Mouse (Mus musculus) midbrain, postnatal 0 days (tissue): Measurements from ENCODE around the gene Myf5. TPM values are rescaled to one million over a fixed set of nuclear protein-coding genes. Genes with fewer than 3 reads are reported as not detected.

Source experiments
- ATAC-seq: fragments of 200-750 bp; cut with Nextera tagmentation; 2 replicates; pipeline ENCODE4 v1.8.0; 2017; ENCODE audit warnings: moderate number of reproducible peaks, mild to moderate bottlenecking, moderate TSS enrichment, moderate library complexity; ENCODE audit not compliant: low FRiP score
- DNase-seq: peaks from one replicate; pipeline ENCODE4 v3.0.0-alpha.2; 2015; ENCODE audit warnings: low spot score
- H3K27ac ChIP-seq: fragments of 300-500 bp; sonication (generic); 2 replicates; pipeline ENCODE4 v1.5.1; 2014; ENCODE audit warnings: low read depth, mild to moderate bottlenecking, low read length, mixed read lengths
- H3K27me3 ChIP-seq: fragments of 300-500 bp; sonication (generic); 2 replicates; pipeline ENCODE4 v1.6.1; 2014; ENCODE audit warnings: low read length, control low read depth, mixed read lengths; ENCODE audit not compliant: insufficient read depth
- H3K36me3 ChIP-seq: fragments of 300-500 bp; sonication (generic); 2 replicates; pipeline ENCODE4 v1.6.1; 2014; ENCODE audit warnings: low read length, control low read depth, mixed read lengths; ENCODE audit not compliant: insufficient read depth
- H3K4me1 ChIP-seq: fragments of 300-500 bp; sonication (generic); 2 replicates; pipeline ENCODE4 v1.6.1; 2014; ENCODE audit warnings: mild to moderate bottlenecking, control low read depth, antibody characterized with exemption, low read length, mixed read lengths; ENCODE audit not compliant: insufficient read depth
- H3K4me2 ChIP-seq: fragments of 300-500 bp; sonication (generic); 2 replicates; pipeline ENCODE4 v1.6.1; 2014; ENCODE audit warnings: low read depth, mild to moderate bottlenecking, low read length, mixed read lengths; ENCODE audit not compliant: poor library complexity, severe bottlenecking
- H3K4me3 ChIP-seq: fragments of 300-500 bp; sonication (generic); 2 replicates; pipeline ENCODE4 v1.5.1; 2014; ENCODE audit warnings: low read depth, mild to moderate bottlenecking, low read length, moderate library complexity
- H3K9ac ChIP-seq: fragments of 300-500 bp; sonication (generic); replicated peaks from 2 replicates; pipeline ENCODE4 v1.6.1; 2014; ENCODE audit warnings: mild to moderate bottlenecking, low read length, moderate library complexity, mixed read lengths; ENCODE audit not compliant: poor library complexity, severe bottlenecking
- H3K9me3 ChIP-seq: fragments of 300-500 bp; sonication (generic); 2 replicates; pipeline ENCODE4 v1.6.1; 2016; ENCODE audit warnings: low read length, control low read depth
- CTCF ChIP-seq: IDR thresholded peaks from 2 replicates; pipeline ENCODE4 v1.5.1; 2016; ENCODE audit warnings: antibody characterized with exemption, mild to moderate bottlenecking
- WGBS: fragments of 180-500 bp; shearing (Covaris S2); extraction: QIAGEN DNeasy Blood & Tissue Kit; methylation state at CpG from one replicate; pipeline ENCODE4 v1.1.7; 2014; 5-methylcytosine and 5-hydroxymethylcytosine counted together
- polyA plus RNA-seq: library from polyadenylated mRNA; unstranded; fragments of >200 nt; fragmentation: Nextera tagmentation; extraction: Ambion mirVana; gene quantifications from 2 replicates; pipeline ENCODE4 v1.2.1, GENCODE M21; 2015
- total RNA-seq: library from RNA; depleted of rRNA; stranded (reverse); fragments of >200 nt; gene quantifications from 2 replicates; pipeline ENCODE4 v1.2.3, GENCODE M21; 2014

Gene Myf5
- total and polyA plus RNA-seq, 2 experiments from 2014 or later, result not detected

GRCm38 (mm10) chr10:107503430-107503829, 17.5 kb upstream of the Myf5 start:
- WGBS, result 81% methylated on average over 4 of the region's 4 CpGs
- H3K4me3 ChIP-seq, result no peak overlapping the region

GRCm38 (mm10) chr10:107502193-107502592, 16.3 kb upstream of the Myf5 start:
- ATAC-seq (no peak), DNase-seq (no peak)
- H3K27ac ChIP-seq, result no peak overlapping the region
- 94% methylated on average over 7 of the region's 7 CpGs for WGBS
- H3K9me3 ChIP-seq, result no peaks in the 10 kb centered on the region
- H3K4me1 ChIP-seq, result no peaks in the 10 kb centered on the region
- H3K9ac ChIP-seq, result no peak overlapping the region
- H3K4me3 ChIP-seq, result no peak overlapping the region
- no peak for TF ChIP-seq CTCF
- H3K27me3 ChIP-seq, result no peaks in the 10 kb centered on the region
- H3K4me2 ChIP-seq, result no peak overlapping the region
- no peaks in the 10 kb centered on the region for H3K36me3 ChIP-seq

More at GRCm38 (mm10) chr10:107503430-107503829, 17.5 kb upstream of the Myf5 start:
- Histone ChIP-seq H3K27ac (no peak overlapping the region), H3K4me2 (no peak overlapping the region), H3K27me3 (no peaks in the 10 kb centered on the region), H3K4me1 (no peaks in the 10 kb centered on the region), H3K36me3 (no peaks in the 10 kb centered on the region), H3K9me3 (no peaks in the 10 kb centered on the region), H3K9ac (no peak overlapping the region)
- ATAC-seq, result no peak
- no peak for TF ChIP-seq CTCF
- no peak for DNase-seq

DNA sequence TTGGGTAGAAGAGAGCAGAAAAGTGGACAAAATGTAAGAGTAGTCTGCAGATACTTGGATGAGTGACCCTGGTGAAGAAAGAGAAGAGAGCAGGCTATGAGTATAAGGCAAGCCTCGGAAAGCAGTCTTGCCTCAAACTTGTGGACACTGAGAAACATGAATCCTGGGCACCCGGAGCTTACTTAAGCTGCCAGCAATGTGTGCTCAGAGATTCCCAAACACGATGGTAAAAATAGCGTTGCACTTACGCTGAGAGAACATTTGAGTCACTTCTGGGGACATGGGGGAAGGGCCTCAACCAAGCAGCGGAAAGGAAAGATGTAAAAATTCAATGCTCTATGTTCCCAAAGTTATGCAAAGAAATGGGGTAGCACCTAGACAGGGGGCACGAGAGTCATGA, 13.7 kb upstream of the Myf5 start:
- Histone ChIP-seq H3K27ac (no peak overlapping the region), H3K27me3 (no peaks in the 10 kb centered on the region), H3K9ac (no peak overlapping the region), H3K36me3 (no peaks in the 10 kb centered on the region), H3K4me1 (no peaks in the 10 kb centered on the region), H3K9me3 (no peaks in the 10 kb centered on the region), H3K4me3 (no peak overlapping the region), H3K4me2 (no peak overlapping the region)
- WGBS, result 89% methylated on average over 7 of the region's 7 CpGs
- no peak for TF ChIP-seq CTCF
- DNase-seq (no peak), ATAC-seq (no peak)

DNA sequence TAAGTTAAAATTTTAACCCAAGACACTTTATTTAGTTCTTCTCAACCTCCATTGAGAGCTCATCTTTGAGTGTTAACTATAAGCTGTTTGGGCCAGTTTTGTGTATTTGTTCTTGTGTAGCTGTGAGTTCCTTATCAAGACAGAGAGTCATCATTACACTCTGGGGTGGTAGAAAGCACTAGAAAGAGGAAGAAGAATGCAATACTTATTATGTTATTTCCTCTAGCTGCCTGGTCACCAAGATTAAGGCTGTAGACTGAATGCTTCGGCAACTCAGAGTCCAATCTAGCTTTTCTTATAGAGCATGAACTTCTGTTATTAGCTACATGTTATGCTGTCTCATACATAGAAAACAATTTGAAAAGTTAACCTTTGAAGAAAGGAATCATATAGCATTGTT, 10.5 kb upstream of the Myf5 start:
- Histone ChIP-seq H3K27me3 (no peaks in the 10 kb centered on the region), H3K4me1 (no peaks in the 10 kb centered on the region), H3K36me3 (no peaks in the 10 kb centered on the region), H3K4me2 (no peak overlapping the region), H3K4me3 (no peak overlapping the region), H3K9me3 (no peaks in the 10 kb centered on the region), H3K27ac (no peak overlapping the region), H3K9ac (no peak overlapping the region)
- DNase-seq (no peak), ATAC-seq (no peak)
- no peak for TF ChIP-seq CTCF
- WGBS, result 92% methylated on average over 1 of the region's 1 CpGs

DNA sequence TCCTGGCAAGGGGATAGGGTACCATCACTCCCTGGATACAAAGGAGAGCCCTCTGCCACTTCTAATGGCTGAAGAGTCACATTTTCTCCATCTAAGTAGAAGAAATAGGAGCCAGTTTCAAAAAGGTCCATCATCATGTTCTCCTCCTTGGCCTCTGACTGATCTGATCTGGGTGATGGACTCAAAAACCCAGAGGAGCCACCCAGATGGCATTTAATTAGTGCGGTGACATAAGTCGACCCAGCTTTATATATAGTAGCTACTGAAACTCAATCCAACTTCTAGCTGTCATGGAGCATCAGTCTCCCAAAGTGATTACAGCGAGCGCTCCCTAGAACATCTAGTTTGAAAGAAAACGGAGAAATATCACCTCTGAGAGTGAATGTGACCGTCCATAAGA, 8.6 kb upstream of the Myf5 start, which contains the start of gene Myf6:
TSS of gene Myf6 (minus strand) at position 170 of the 400 bp plus-strand sequence.
- no peak for ATAC-seq
- Histone ChIP-seq H3K4me2 (peak within 1 kb of the TSS; percentile 35), H3K9ac (no peak within 1 kb of the TSS), H3K27me3 (no peaks in the 10 kb centered on the region), H3K9me3 (no peaks in the 10 kb centered on the region), H3K4me1 (no peaks in the 10 kb centered on the region), H3K4me3 (peak within 1 kb of the TSS; percentile 23; the same call in 1 of the 2 replicates), H3K27ac (no peak within 1 kb of the TSS), H3K36me3 (no peaks in the 10 kb centered on the region)
- no peak for TF ChIP-seq CTCF
- DNase-seq, result no peak
- WGBS, result 95% methylated on average over 6 of the region's 6 CpGs

DNA sequence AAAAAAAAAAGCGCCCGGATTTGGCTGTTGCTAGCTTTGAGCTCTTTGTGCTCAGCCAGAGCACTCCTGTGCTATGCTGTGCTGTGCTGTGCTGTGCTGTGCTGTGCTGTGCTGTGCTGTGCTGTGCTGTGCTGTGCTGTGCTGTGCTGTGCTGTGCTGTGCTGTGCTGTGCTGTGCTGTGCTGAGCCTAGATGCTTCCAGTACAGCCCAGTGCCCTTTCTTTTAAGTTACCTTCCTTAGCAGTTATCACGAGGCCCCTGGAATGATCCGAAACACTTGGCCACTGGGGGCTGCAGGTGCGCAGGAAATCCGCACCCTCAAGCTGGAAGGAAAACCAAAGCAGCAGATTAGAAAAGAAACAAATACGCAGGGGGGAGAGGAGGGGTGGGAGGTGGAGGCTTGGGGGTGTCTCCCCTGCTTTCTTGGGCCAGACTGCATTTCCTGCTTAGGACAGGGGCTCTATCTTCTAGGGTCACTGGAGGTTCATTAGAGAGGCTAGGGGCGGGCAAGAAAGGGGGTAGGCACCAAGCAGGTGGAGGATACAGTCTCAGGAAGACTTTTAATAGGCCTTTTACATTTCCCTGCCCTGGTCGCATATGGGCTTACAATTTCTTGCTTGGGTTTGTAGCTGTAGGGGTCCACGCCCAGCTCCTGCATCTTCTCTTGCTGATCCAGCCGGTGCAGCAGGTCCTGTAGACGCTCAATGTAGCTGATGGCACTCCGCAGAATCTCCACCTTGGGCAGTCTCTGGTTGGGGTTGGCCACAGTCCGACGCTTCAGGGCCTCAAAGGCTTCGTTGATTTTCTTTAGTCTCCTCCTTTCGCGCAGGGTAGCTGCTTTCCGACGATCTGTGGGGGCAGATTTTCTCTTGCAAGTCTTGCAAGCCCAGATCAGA, 7.9 kb upstream of the Myf5 start:
- DNase-seq (no peak), ATAC-seq (no peak)
- Histone ChIP-seq H3K9ac (no peak overlapping the region), H3K4me2 (peak overlapping the region; percentile 35), H3K9me3 (no peaks in the 10 kb centered on the region), H3K36me3 (no peaks in the 10 kb centered on the region), H3K27me3 (no peaks in the 10 kb centered on the region), H3K27ac (no peak overlapping the region), H3K4me1 (no peaks in the 10 kb centered on the region), H3K4me3 (peak overlapping the region; percentile 23; the same call in 1 of the 2 replicates)
- 47% methylated on average over 20 of the region's 20 CpGs for WGBS
- no peak for TF ChIP-seq CTCF
